Mouse (Mus musculus) heart, postnatal 36 days (tissue): ENCODE measurements around the gene Olfr1411. TPM values are rescaled to one million over a fixed set of nuclear protein-coding genes. Genes with fewer than 3 reads are reported as not detected.

ENCODE experiments used
- DNase-seq, 2 experiments: peaks; one replicate each; pipeline ENCODE4 v3.0.0; 2021 to 2022
- intact Hi-C: fragments of 180-260 bp; cut with DNase I; formaldehyde crosslinking; loops from one replicate; pipeline ENCODE4 v1.15.1; 2025
- total RNA-seq, 2 experiments: library from RNA; stranded (reverse); gene quantifications; 2 replicates each; pipeline ENCODE4 v1.2.3; 2021

Olfr1411 gene
- total RNA-seq, 2 experiments from 2014 or later = not detected

DNA sequence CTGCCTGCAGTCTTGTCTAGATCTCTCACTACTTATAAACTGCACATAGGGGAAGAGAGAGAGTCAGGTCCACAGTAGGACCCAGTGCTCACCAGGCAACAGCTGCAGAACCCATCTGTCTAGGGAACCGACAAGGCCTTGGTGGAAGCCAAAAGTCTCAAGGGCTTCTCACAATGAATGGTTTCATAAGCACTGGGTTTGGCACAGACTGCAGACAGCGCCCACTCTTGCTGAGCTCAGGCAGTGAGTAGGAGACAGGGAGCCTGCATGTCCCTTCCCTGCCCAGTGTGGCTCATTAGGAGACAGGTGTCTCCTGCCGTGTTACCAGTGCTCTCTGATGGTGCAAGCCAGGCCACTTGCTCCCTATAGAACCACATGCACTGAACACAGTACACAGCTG is 44.0 kb downstream of the Olfr1411 start:
- intact Hi-C loops = no loop called here
- DNase-seq = no peak

DNA sequence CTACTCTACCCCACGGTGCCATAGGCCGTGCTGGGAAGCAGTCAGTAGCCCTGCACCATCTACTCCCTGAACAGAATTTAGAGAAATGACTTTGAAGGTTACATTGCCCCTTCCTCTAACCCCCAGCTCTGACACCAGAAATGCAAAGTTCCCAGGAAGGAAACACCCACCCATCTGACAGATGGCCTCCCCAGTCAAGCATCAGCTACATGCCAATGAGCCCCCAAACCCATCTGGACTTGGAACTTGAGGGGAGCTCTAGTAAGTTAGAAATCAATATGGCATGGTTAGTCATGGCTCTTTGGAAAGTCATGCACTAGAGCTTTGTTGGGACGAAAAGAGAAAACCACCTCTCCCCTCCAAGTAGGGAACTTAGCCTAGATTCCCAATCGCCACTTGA is 44.5 kb downstream of the Olfr1411 start:
- intact Hi-C loops = no loop called here
- DNase-seq = no peak

DNA sequence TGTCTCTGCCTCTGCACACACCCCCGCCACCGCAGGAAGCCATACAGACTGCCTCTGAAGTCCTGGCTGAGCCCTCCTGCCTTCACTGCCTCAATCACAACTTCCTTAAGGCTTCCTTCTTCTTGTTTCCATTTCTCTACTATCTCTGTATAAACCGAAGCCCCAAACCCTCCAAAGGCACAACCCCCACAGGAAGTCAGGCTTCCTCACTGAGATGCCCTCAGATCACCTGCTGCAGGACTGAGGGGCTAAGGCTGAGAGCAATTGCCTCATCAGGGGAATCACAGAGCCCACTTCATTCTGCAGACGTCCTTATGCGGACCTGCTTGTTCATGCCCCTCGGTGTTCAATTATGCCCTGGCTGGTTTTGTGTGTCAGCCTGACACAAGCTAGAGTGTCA is 46.2 kb downstream of the Olfr1411 start:
- no peak for DNase-seq
- intact Hi-C loops = loop anchor here (5.0 kb wide), 1 partner anchor 1468 kb away; no protein-coding TSS in a partner anchor

DNA sequence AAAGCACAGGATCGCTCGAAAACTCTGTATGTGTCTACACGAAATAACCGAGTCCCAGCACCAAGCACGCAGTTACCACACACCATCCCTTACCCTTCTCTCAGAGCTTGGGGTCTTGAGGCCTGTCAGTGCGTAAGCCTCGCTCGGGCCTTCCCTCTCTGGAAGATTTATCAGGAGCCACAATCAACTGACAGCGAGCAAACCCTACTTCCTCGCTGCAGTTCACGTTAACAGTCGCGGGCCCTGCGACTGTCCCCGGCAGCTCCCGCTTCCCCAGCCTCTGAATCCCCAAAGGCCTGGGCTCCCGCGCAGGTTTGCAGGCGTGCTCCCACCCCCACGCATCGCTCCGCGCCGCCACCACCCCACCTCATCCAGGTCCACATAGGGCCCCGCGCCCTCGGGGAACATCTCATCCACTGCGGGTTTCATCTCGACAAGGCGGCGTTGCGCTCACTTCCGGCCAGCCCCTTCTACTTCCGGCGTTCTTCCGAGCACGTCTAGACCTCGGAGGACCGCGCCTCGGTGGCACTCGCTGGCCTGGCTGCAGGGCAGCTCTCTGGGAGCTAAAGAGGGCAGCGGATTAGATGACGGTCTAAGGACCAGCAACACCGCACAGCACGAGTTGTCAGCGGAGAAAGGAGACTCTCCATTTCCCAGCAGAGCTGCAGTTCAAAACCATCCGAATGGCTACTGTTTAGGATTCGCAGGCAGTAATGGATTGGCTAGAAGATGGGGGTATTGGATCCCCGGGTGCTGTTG is 47.5 kb downstream of the Olfr1411 start, which contains the start of gene Cops9:
Gene Cops9, minus strand, starts transcription at position 472 of the 759 bp plus-strand sequence.
- intact Hi-C loops = loop anchor here (5.0 kb wide), 1 partner anchor 1469 kb away; no protein-coding TSS in a partner anchor
- peak; percentile 89 to 93 for DNase-seq

DNA sequence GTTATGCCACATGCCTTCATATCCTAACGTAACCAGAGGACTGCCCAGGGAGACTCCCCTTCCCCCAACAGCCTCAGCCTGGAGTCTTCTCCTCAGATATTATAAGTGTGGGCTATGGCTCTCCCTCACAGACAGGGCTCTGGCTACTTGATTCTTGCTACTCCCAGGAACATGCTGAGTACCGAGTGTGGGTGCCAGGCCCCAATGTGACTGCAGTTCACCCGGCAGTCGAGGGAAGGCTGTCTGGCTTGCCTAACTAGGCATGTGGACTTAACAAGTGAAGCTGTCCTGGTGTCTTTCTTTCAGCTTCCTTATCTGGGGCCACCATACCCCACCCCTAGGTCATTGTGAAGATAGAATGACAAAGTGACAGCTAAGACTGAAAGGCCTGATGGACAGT is 49.5 kb downstream of the Olfr1411 start:
- no peak for DNase-seq
- intact Hi-C loops = loop anchor here (5.0 kb wide), 1 partner anchor 1471 kb away; no protein-coding TSS in a partner anchor

DNA sequence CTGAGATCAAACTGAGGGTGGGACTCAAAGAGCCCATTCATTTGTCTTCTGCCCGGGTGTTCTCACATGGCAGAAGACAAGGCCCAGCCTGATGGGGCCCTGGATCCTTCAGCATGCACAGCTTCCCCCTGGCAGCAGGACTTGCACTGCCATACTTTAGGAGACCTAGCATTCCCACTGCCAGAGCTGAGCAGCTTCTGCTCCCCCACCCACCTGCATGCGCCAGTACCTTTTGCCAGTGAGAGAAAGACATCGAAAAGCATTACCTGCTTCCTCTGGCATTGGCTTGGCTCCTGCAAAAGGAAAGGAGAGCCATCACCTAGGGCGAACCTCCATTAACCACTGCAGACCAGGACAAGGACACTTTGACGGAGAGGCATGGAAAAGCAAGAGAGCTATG is 50.7 kb downstream of the Olfr1411 start:
- DNase-seq = no peak
- intact Hi-C loops = loop anchor here (5.0 kb wide), 2 partner anchors 123 to 1473 kb away; no protein-coding TSS in a partner anchor

DNA sequence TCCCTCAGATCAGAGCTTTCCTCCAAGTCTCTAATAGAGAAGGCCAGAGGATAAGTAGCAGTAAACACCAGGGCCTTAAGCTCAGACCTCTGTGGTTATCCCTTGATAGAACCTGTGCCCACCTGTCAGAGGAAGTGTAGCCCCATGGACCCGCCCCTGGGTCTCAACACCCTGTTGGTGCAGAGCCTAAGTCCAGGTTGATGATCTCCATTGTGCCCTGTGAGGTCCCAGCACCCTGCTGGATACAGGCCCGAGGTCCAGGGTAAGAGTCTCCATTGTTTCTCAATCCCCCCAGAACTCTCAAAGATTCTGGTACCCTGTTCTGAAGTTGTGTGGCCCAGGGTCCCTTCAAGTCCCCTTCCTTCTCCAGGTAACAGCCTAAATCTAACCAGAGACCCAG is 51.9 kb downstream of the Olfr1411 start:
- DNase-seq = no peak
- intact Hi-C loops = loop anchor here (2.0 to 5.0 kb wide), 2 partner anchors 31 to 124 kb away; no protein-coding TSS in a partner anchor

DNA sequence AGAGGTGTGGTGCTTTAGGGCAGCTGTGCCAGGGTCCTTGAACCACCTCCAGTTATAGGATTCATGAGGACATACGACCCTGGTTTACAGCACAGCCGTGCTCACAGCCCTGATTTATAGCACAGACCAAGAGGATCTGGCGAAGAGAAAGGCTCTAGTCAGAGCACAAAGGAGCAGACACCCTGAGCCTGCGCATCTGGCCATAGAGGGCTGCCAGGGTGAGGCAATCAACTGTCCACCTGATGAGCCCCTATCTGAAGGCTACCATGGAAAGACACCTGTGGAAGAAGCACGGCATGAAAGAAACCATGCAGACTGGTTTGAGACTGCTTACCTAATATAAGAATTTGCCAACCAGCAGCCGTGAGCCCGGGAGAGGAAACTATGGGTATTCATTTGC is 52.4 kb downstream of the Olfr1411 start:
- no peak for DNase-seq
- intact Hi-C loops = loop anchor here (2.0 to 5.0 kb wide), 2 partner anchors 32 to 124 kb away; no protein-coding TSS in a partner anchor

DNA sequence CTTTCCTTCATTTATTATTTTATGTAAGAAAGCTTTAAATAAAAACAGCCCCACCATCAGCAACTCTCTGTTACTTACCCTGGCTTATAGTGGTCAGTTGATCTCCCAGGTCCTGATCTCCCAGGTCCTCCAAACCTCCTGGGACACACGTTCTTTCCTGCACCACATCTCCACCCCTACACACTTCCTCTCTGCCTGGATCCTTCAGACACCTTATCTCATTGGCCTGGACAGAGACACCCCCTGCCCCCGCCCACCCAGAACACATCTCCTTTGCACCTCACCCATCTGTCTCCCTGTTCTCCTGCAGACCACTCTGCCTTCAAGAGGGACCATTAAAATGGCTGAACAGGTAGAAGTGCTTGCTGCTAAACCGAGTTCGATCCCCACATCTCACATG is 52.8 kb downstream of the Olfr1411 start:
- no peak for DNase-seq
- intact Hi-C loops = loop anchor here (2.0 to 5.0 kb wide), 2 partner anchors 32 to 125 kb away; no protein-coding TSS in a partner anchor

Other genes starting within 250 kb of the Olfr1411 start
- gene Ndufa10, start 120.6 kb upstream of the Olfr1411 start, total RNA-seq = 1,000 to 10,000 TPM in 1 of 2 experiments, 100 to 1,000 TPM in 1; 980 to 1,105 TPM
- not detected for gene Olfr1416, start 109.3 kb upstream of the Olfr1411 start, total RNA-seq
- gene Olfr1415, start 98.3 kb upstream of the Olfr1411 start, total RNA-seq = not detected
- not detected for gene Olfr1414, start 75.8 kb upstream of the Olfr1411 start, total RNA-seq
- gene Olfr1413, start 23.1 kb upstream of the Olfr1411 start, total RNA-seq = not detected
- gene Olfr1412, start 8.6 kb upstream of the Olfr1411 start, total RNA-seq = not detected
- gene Olfr1410, start 11.4 kb downstream of the Olfr1411 start, total RNA-seq = not detected
- not detected for gene Olfr12, start 23.4 kb downstream of the Olfr1411 start, total RNA-seq
- gene Cops9, start 47.6 kb downstream of the Olfr1411 start, total RNA-seq = 100 to 1,000 TPM; 219 to 225 TPM
- not detected for gene Otos, start 54.4 kb downstream of the Olfr1411 start, total RNA-seq
- 100 to 1,000 TPM; 425 to 453 TPM for gene Gpc1, start 237.2 kb downstream of the Olfr1411 start, total RNA-seq